In the genomic region with DNA sequence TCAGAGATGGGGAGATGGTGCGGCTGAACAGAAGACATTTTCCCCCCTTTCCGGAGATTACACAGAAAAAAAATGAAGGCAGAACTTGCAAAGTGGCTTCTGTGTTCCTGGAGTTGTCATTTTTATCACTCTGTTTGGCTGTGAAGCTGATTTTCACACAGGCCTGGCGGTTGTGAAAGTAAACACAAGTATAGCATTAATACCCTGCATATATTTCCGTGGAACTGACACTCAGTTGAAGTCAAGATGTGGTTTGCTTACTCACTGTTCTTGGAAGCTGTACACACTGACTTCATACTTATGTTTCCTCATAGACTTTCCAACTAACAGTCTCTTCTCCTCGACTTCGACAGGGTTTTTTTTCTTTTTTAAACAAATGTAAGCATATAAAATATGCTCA, we compare ENCODE assay signal across 24 mouse cellular contexts.
A peak's percentile ranks its signal among the peaks of the same experiment; 100 is the strongest.
DNase-seq lines count a peak whose midpoint lies in the region; ATAC-seq lines count a peak whose summit lies in the region.
"Had no signal": no experiment of that assay in that cellular context is flagged by ENCODE, and none has a peak within 500 bp of the region (broad histone marks: within the 10 kb centered on the region; RNA-seq: fewer than 3 reads in every experiment).

No protein-coding gene starts in this region.

- no peaks in the 10 kb centered on the region; the same call in 1 of the 2 replicates for H3K4me1 ChIP-seq in forebrain, embryonic 16.5 days (replicated peaks; ENCODE audit: control insufficient read depth, insufficient read depth, low read length)
- H3K4me1 ChIP-seq in forebrain, embryonic 11.5 days (replicated peaks; ENCODE audit: control insufficient read depth, insufficient read depth, low read length): no peaks in the 10 kb centered on the region
- H3K4me1 ChIP-seq in neural tube, embryonic 15.5 days: no peaks in the 10 kb centered on the region
- H3K4me1 ChIP-seq: heart, embryonic 13.5 days had no signal

- no peaks in the 10 kb centered on the region for H3K36me3 ChIP-seq in forebrain, embryonic 16.5 days (ENCODE audit: control insufficient read depth, insufficient read depth)
- H3K36me3 ChIP-seq in forebrain, embryonic 11.5 days (ENCODE audit: control insufficient read depth, insufficient read depth, low read length): no peaks in the 10 kb centered on the region
- H3K36me3 ChIP-seq in neural tube, embryonic 15.5 days: no peaks in the 10 kb centered on the region
- H3K36me3 ChIP-seq: heart, embryonic 13.5 days had no signal

- H3K27me3 ChIP-seq in forebrain, embryonic 16.5 days (replicated peaks; ENCODE audit: control insufficient read depth, insufficient read depth, low read length): no peaks in the 10 kb centered on the region
- no peaks in the 10 kb centered on the region for H3K27me3 ChIP-seq in forebrain, embryonic 11.5 days (ENCODE audit: control insufficient read depth, insufficient read depth, low read length)
- H3K27me3 ChIP-seq in neural tube, embryonic 15.5 days (replicated peaks): no peaks in the 10 kb centered on the region
- H3K27me3 ChIP-seq: CH12.LX; heart, embryonic 13.5 days had no signal

- intact Hi-C loops in left cerebral cortex, postnatal 14 days (cut with DNase I): no loop called here

- WGBS in forebrain, embryonic 16.5 days: 72% methylated on average over 6 of the region's 6 CpGs
- WGBS in forebrain, embryonic 11.5 days: 88% methylated on average over 6 of the region's 6 CpGs
- WGBS in neural tube, embryonic 15.5 days: 87% methylated on average over 6 of the region's 6 CpGs

- no peak overlapping the region for H3K4me2 ChIP-seq in forebrain, embryonic 16.5 days (ENCODE audit: low read length)
- no peak overlapping the region for H3K4me2 ChIP-seq in forebrain, embryonic 11.5 days (ENCODE audit: low read depth, low read length, severe bottlenecking)
- H3K4me2 ChIP-seq in neural tube, embryonic 15.5 days: no peak overlapping the region
- H3K4me2 ChIP-seq: heart, embryonic 13.5 days; lung, embryonic 14.5 days; midbrain, embryonic 11.5 days had no signal

- DNase-seq in forebrain, embryonic 11.5 days (ENCODE audit: low spot score): no peak
- peak; percentile 33 to 42 for DNase-seq in right cerebral cortex, adult 2 months (ENCODE audit: low spot score in 2 of 2)
- DNase-seq in right cerebral cortex, postnatal 4 days: no peak
- peak; percentile 42 to 72 for DNase-seq in left cerebral cortex, postnatal 14 days (ENCODE audit: low spot score in 2 of 2)
- DNase-seq in testis, postnatal 10 days (ENCODE audit: low spot score): no peak
- no peak for DNase-seq in ovary, adult 18-20 months (ENCODE audit: low spot score)
- DNase-seq: adrenal gland, adult 2 months; cerebellum, adult 11-12 months; heart, adult 11 months; heart, postnatal 36 days; kidney, adult 11 months; kidney, postnatal 10 days; lung, embryonic 14.5 days; retina, postnatal 1 day; thymus, adult 18-20 months had no signal

- no peak overlapping the region for H3K27ac ChIP-seq in forebrain, embryonic 16.5 days (ENCODE audit: low read length)
- H3K27ac ChIP-seq in forebrain, embryonic 11.5 days (ENCODE audit: low read depth, low read length): no peak overlapping the region
- no peak overlapping the region for H3K27ac ChIP-seq in neural tube, embryonic 15.5 days (replicated peaks)
- H3K27ac ChIP-seq: heart, embryonic 13.5 days; hindbrain, postnatal 0 days; layer of hippocampus, adult 2 months; left cerebral cortex, adult 2 months; macrophage had no signal

- no peak overlapping the region for H3K4me3 ChIP-seq in forebrain, embryonic 16.5 days (replicated peaks; ENCODE audit: low read length)
- no peak overlapping the region for H3K4me3 ChIP-seq in forebrain, embryonic 11.5 days (ENCODE audit: low read depth, low read length)
- no peak overlapping the region for H3K4me3 ChIP-seq in neural tube, embryonic 15.5 days (replicated peaks)
- H3K4me3 ChIP-seq: heart, embryonic 13.5 days; layer of hippocampus, adult 2 months; left cerebral cortex, adult 2 months had no signal

- H3K9ac ChIP-seq in forebrain, embryonic 16.5 days (replicated peaks; ENCODE audit: low read depth, low read length): no peak overlapping the region
- H3K9ac ChIP-seq in forebrain, embryonic 11.5 days (ENCODE audit: low read length): no peak overlapping the region
- H3K9ac ChIP-seq in neural tube, embryonic 15.5 days (replicated peaks): no peak overlapping the region
- H3K9ac ChIP-seq: heart, embryonic 13.5 days; lung, embryonic 14.5 days had no signal

- peak; percentile 76 for ATAC-seq in forebrain, embryonic 16.5 days
- ATAC-seq in forebrain, embryonic 11.5 days (replicated peaks; ENCODE audit: low FRiP score): no peak
- no peak for ATAC-seq in neural tube, embryonic 15.5 days (ENCODE audit: low FRiP score)
- ATAC-seq: hindbrain, postnatal 0 days had no signal

- no peaks in the 10 kb centered on the region for H3K9me3 ChIP-seq in forebrain, embryonic 16.5 days (ENCODE audit: control insufficient read depth, low read length)
- no peaks in the 10 kb centered on the region for H3K9me3 ChIP-seq in forebrain, embryonic 11.5 days (ENCODE audit: control insufficient read depth, low read length)
- no peaks in the 10 kb centered on the region for H3K9me3 ChIP-seq in neural tube, embryonic 15.5 days (replicated peaks)
- H3K9me3 ChIP-seq: heart, embryonic 13.5 days had no signal

Comparison
In these comparisons a context has a peak if more than half of its experiments do, and no peak if none do; other contexts are left out.
1. DNase-seq: peak in right cerebral cortex, adult 2 months (2 of 2) and left cerebral cortex, postnatal 14 days (2 of 2); none in forebrain, embryonic 11.5 days (single experiment), right cerebral cortex, postnatal 4 days (single experiment), testis, postnatal 10 days (single experiment) and ovary, adult 18-20 months (single experiment).